Mouse (Mus musculus): ENCODE measurements around the gene Retnla.

Gene Retnla

GRCm38 (mm10) chr16:48890733-48891132, 48.4 kb downstream of the Retnla start:
- no peak for DNase-seq (ENCODE audit: extremely low read depth, insufficient read length, low spot score)

Measured in 3134 (cell line).